Mouse (Mus musculus): Measurements from ENCODE around the gene Becn1.

DNA sequence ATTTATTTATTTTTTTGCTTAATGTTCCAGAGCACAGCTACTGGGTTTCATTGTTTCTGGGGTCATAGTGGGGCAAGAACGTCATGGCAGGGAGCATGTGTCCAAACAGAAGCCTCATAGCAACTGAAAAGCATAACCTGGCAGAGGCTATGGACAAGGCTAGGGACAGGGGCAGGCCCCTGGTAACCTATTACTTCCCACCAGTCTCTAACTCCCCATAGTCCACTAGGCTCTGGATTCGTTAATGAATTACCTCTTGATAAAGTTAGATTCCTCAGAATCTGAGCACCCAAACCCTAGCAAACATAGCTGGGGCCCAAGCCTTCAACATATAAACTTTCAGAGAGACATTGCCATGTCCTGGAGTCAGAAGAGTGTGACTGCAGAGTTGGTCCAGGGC, 51.1 kb downstream of the Becn1 start:
- TF ChIP-seq RCOR1 (IDR thresholded peaks at IDR 0.05; ENCODE audit: low read depth, low read length) (no peak), NRF1 (IDR thresholded peaks at IDR 0.05; ENCODE audit: insufficient read depth, low read depth, low read length, poor library complexity, severe bottlenecking) (no peak), POLR2A (IDR thresholded peaks at IDR 0.05; ENCODE audit: control insufficient read depth in 1 of 2, insufficient read depth in 1 of 2, low read depth in 1 of 2, low read length in 2 of 2, poor library complexity in 1 of 2) (no peak), CTCF (IDR thresholded peaks at IDR 0.05 in 2 of 3, conservative IDR thresholded peaks at IDR 0.05 in 1 of 3; ENCODE audit: control insufficient read depth in 1 of 3, insufficient read depth in 1 of 3, low read depth in 2 of 3, low read length in 3 of 3, poor library complexity in 1 of 3, severe bottlenecking in 1 of 3) (no peak), POLR2AphosphoS2 (IDR thresholded peaks at IDR 0.05; ENCODE audit: low read length) (no peak), USF1 (IDR thresholded peaks at IDR 0.05; ENCODE audit: low read depth, low read length) (no peak), EP300 (IDR thresholded peaks at IDR 0.05; ENCODE audit: low read depth in 1 of 2, low read length in 2 of 2) (no peak), POLR2AphosphoS5 (IDR thresholded peaks at IDR 0.05; ENCODE audit: borderline replicate concordance, low read depth, low read length) (no peak), KAT2A (conservative IDR thresholded peaks at IDR 0.05; ENCODE audit: low read depth, low read length) (no peak), MAX (IDR thresholded peaks at IDR 0.05; ENCODE audit: low read length) (no peak), ZNF384 (IDR thresholded peaks at IDR 0.05; ENCODE audit: low read depth, low read length) (no peak), CHD2 (IDR thresholded peaks at IDR 0.05; ENCODE audit: low read length) (no peak)
